Mouse (Mus musculus) brain, embryonic 14.5 days (tissue): ENCODE measurements around the gene Pde9a.

Experiments
- CTCF ChIP-seq: fragments of 200-500 bp; IDR thresholded peaks from 2 replicates; pipeline ENCODE4 v1.5.1; 2012; ENCODE audit warnings: inconsistent platforms, mild to moderate bottlenecking, moderate library complexity, borderline replicate concordance; ENCODE audit not compliant: insufficient read depth, insufficient read length; ENCODE audit errors: extremely low read depth
- POLR2A ChIP-seq: fragments of 200-500 bp; IDR thresholded peaks from 2 replicates; pipeline ENCODE4 v1.6.1; 2012; ENCODE audit warnings: mild to moderate bottlenecking, inconsistent platforms, borderline replicate concordance; ENCODE audit not compliant: poor library complexity, insufficient read depth, insufficient read length, severe bottlenecking; ENCODE audit errors: extremely low read depth

- TF ChIP-seq POLR2A (no peak), CTCF (no peak)
Observed at GRCm38 (mm10) chr17:31402713-31403112, 16.7 kb downstream of the Pde9a start.
